Mouse (Mus musculus) myocyte (in vitro differentiated cells): ENCODE data around the gene Mbd3. TPM values are rescaled to one million over a fixed set of nuclear protein-coding genes. Genes with fewer than 3 reads are reported as not detected.

Source experiments
- H3K27me3 ChIP-seq: one replicate; pipeline ENCODE4 v1.6.1; 2011; ENCODE audit not compliant: control insufficient read depth, insufficient read depth, insufficient read length
- H3K36me3 ChIP-seq: one replicate; pipeline ENCODE4 v1.6.1; 2011; ENCODE audit not compliant: control insufficient read depth, insufficient read depth
- H3K4me2 ChIP-seq: one replicate; pipeline ENCODE4 v1.6.1; 2011; ENCODE audit warnings: low read depth, control low read depth
- H3K4me3 ChIP-seq: one replicate; pipeline ENCODE4 v1.5.1; 2011; ENCODE audit warnings: mild to moderate bottlenecking, control low read depth, moderate library complexity
- H3K79me2 ChIP-seq: one replicate; pipeline ENCODE4 v1.6.1; 2011; ENCODE audit not compliant: control insufficient read depth, insufficient read depth
- H3ac ChIP-seq: one replicate; pipeline ENCODE4 v1.6.1; 2011; ENCODE audit not compliant: control insufficient read depth, insufficient read length
- E2F4 ChIP-seq: IDR thresholded peaks from one replicate; pipeline ENCODE4 v1.6.1; 2011; ENCODE audit warnings: mild to moderate bottlenecking, control low read depth, moderate library complexity; ENCODE audit not compliant: insufficient read depth
- MYOD1 ChIP-seq, 3 experiments: IDR thresholded peaks; one replicate each; pipeline ENCODE4 v1.6.1; 2011; ENCODE audit warnings: control low read depth in 2 of 3, low read depth in 2 of 3, mild to moderate bottlenecking in 2 of 3, moderate library complexity in 1 of 3; ENCODE audit not compliant: insufficient read length in 2 of 3, control insufficient read depth in 1 of 3
- POLR2A ChIP-seq: IDR thresholded peaks from one replicate; pipeline ENCODE4 v1.6.1; 2011; ENCODE audit warnings: low read depth, mild to moderate bottlenecking, control low read depth, moderate library complexity; ENCODE audit not compliant: insufficient read length
- POLR2AphosphoS2 ChIP-seq: IDR thresholded peaks from one replicate; pipeline ENCODE4 v1.6.1; 2011; ENCODE audit warnings: low read depth, control low read depth; ENCODE audit not compliant: insufficient read length
- TCF3 ChIP-seq: IDR thresholded peaks from one replicate; pipeline ENCODE4 v1.6.1; 2011; ENCODE audit warnings: low read depth, control low read depth; ENCODE audit not compliant: insufficient read length
- polyA plus RNA-seq: library from polyadenylated mRNA; unstranded; fragments of >200 nt; fragmentation: generic; extraction: Trizol; gene quantifications from one replicate; pipeline ENCODE4 v1.2.1, GENCODE M21; 2012; ENCODE audit warnings: missing spikeins

Gene Mbd3
- polyA plus RNA-seq, 1 experiment: 190 TPM

- H3K79me2 ChIP-seq: no peaks in the 10 kb centered on the region
- H3K36me3 ChIP-seq: no peaks in the 10 kb centered on the region
- no peaks in the 10 kb centered on the region for H3K27me3 ChIP-seq
- peak overlapping the region; percentile 20 for H3K4me3 ChIP-seq
- TF ChIP-seq E2F4 (no peak), POLR2AphosphoS2 (peak; percentile 15)
- no peak overlapping the region for H3ac ChIP-seq
- peak overlapping the region; percentile 59 for H3K4me2 ChIP-seq
Measured at GRCm38 (mm10) chr10:80343425-80343895, 55.9 kb downstream of the Mbd3 start.

DNA sequence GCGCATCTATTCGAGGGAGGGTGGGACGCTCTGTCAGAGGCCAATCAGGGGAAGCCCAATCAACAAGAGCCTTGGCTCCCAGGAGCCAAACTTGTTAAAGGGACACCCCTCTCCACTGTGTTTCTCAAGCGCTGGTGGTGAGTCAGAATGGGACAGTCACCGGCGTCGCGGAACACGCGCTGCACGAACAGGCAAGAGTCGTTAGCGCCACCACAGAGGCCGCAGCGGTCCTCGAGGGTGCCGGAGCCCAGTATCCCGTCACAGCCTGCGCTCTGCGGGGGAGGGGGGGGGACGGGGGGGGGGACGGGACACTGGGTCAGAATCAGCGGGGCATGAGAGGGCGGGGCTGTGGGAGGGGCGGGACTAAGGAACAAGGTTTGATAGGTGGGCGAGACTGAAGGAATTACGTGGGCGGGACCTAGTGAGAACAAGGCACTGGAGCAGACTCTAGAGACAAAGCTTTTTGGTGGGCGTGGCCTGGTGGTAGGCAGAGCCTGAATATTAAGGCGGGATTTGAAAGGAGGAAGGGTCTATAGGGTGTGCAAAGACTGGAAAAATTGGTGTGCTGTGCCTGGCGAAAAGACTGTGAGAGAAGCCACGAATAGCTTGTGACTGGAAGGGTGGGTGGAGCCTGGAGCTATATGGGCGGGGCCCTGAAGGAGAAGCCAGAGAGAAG is 56.5 kb downstream of the Mbd3 start:
- peak in 1 of 3 experiments; percentile 5 for TF ChIP-seq MYOD1 (IDR thresholded peaks at IDR 0.05; ENCODE audit: control insufficient read depth in 1 of 3, insufficient read length in 2 of 3, low read depth in 2 of 3)
- no peak for TF ChIP-seq TCF3
- TF ChIP-seq POLR2A: peak; percentile 10
- TF ChIP-seq POLR2AphosphoS2: peak; percentile 12

More for the DNA sequence above, 56.5 kb downstream of the Mbd3 start:
- H3K36me3 ChIP-seq: no peaks in the 10 kb centered on the region
- H3K27me3 ChIP-seq: no peaks in the 10 kb centered on the region
- no peak overlapping the region for H3K4me3 ChIP-seq
- peak overlapping the region; percentile 59 for H3K4me2 ChIP-seq
- no peaks in the 10 kb centered on the region for H3K79me2 ChIP-seq
- H3ac ChIP-seq: no peak overlapping the region

Other genes with a start within 250 kb of the Mbd3 start
- 54.2 TPM for gene Cirbp, start 233.6 kb downstream of the Mbd3 start, polyA plus RNA-seq
- 23.5 TPM for gene 1600002K03Rik, start 226.6 kb downstream of the Mbd3 start, polyA plus RNA-seq
- 3.6 TPM for gene Efna2, start 220.1 kb downstream of the Mbd3 start, polyA plus RNA-seq
- gene Mum1, start 173.1 kb downstream of the Mbd3 start, polyA plus RNA-seq: 30.7 TPM
- 407 TPM for gene Ndufs7, start 150.4 kb downstream of the Mbd3 start, polyA plus RNA-seq
- 162 TPM for gene Gamt, start 138.5 kb downstream of the Mbd3 start, polyA plus RNA-seq
- 123 TPM for gene Dazap1, start 138.1 kb downstream of the Mbd3 start, polyA plus RNA-seq
- 4,761 TPM for gene Rps15, start 107.1 kb downstream of the Mbd3 start, polyA plus RNA-seq
- gene Apc2, start 103.6 kb downstream of the Mbd3 start, polyA plus RNA-seq: 0.24 TPM
- gene 2310011J03Rik, start 79.0 kb downstream of the Mbd3 start, polyA plus RNA-seq: 44.0 TPM
- 2.1 TPM for gene Pcsk4, start 70.1 kb downstream of the Mbd3 start, polyA plus RNA-seq
- gene Reep6, start 69.6 kb downstream of the Mbd3 start, polyA plus RNA-seq: 25.7 TPM
- gene Adamtsl5, start 51.1 kb downstream of the Mbd3 start, polyA plus RNA-seq: 57.8 TPM
- 0.05 TPM for gene Plk5, start 43.1 kb downstream of the Mbd3 start, polyA plus RNA-seq
- 29.6 TPM for gene Mex3d, start 11.9 kb downstream of the Mbd3 start, polyA plus RNA-seq
- gene Uqcr11, start 7.3 kb upstream of the Mbd3 start, polyA plus RNA-seq: 1,247 TPM
- 67.5 TPM for gene Tcf3, start 34.1 kb upstream of the Mbd3 start, polyA plus RNA-seq
- not detected for gene Onecut3, start 95.3 kb upstream of the Mbd3 start, polyA plus RNA-seq
- 0.08 TPM for gene Atp8b3, start 139.6 kb upstream of the Mbd3 start, polyA plus RNA-seq
- 18.8 TPM for gene Rexo1, start 162.0 kb upstream of the Mbd3 start, polyA plus RNA-seq
- 16.0 TPM for gene Klf16, start 177.8 kb upstream of the Mbd3 start, polyA plus RNA-seq
- 111 TPM for gene Abhd17a, start 190.8 kb upstream of the Mbd3 start, polyA plus RNA-seq
- 141 TPM for gene Scamp4, start 203.3 kb upstream of the Mbd3 start, polyA plus RNA-seq
- 5.7 TPM for gene Adat3, start 203.3 kb upstream of the Mbd3 start, polyA plus RNA-seq
- 1.0 TPM for gene Gm49322, start 206.5 kb upstream of the Mbd3 start, polyA plus RNA-seq
- gene Csnk1g2, start 223.3 kb upstream of the Mbd3 start, polyA plus RNA-seq: 178 TPM